Mouse (Mus musculus) cerebellum, postnatal 14 days (tissue): Measurements from ENCODE around the gene Fzd7.
"Not testable (repeated sequence)": the region's sequence is repeated elsewhere in the genome, so short reads cannot be mapped to it uniquely, and the experiment has no call there.

Experiments
- DNase-seq, 2 experiments: peaks; one replicate each; pipeline ENCODE4 v3.0.0; 2021; ENCODE audit warnings: mixed read lengths in 2 of 2

Fzd7 gene

DNA sequence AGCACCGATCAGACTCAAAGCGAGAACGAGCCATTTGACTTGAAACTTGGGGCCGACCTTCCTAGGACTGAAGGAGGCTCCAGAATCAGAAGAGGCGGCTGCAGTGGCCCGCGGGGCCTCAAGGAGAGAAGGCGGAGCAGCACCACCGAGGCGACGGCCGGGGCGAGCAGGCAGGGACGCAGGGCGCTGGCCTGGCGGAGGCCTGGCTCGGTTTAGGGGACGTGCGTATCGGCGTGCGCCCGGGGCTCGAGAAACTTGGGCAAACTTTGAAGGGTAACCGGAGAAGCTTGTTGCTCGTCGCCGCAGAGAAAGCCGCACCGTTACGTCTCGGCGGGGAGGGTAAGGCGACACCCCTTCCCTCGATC, at the start of gene Fzd7:
Gene Fzd7, plus strand, starts transcription at position 94 of the 365 bp plus-strand sequence.
- DNase-seq, result no peak

DNA sequence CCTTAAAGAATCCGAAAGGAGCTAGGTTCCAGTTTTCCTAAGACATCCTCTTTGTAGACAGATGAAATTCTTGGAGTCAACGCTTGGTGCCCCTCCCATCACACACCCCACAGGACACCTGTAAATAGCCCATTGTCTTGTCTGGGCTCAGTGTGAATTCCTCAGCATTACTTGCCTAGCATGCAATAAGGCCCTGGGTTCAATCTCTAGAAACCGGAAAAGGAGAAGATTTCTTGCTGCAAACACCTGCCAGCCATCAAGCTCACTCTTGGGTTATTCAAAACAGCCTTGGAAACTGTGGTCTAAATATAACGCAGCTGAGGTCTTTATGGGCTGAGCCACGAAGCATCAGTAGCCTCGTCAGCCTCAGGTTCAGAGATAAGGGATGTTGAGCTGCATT, 48.9 kb upstream of the Fzd7 start:
- DNase-seq, result no peak

DNA sequence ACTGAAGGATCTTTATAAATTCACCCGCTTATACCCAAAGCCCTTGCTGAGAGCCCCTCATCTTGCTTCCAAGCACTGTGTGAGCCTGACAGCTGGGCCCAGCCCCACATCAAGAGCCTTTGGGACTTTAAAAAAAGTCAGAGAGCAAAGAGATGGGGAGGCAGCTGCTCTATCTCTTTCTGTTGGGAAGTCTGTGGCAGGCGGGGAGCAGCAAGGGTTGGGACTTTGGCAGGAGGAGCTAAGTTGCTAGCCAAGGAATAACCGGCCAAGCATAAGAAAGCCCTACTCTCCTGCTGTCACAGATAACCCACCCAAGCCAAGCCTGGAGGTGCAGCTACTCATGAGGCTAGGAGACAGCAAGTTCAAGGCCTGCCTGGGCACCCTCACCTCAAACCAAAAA, 48.2 kb upstream of the Fzd7 start:
- DNase-seq, result peak; percentile 88 to 92

DNA sequence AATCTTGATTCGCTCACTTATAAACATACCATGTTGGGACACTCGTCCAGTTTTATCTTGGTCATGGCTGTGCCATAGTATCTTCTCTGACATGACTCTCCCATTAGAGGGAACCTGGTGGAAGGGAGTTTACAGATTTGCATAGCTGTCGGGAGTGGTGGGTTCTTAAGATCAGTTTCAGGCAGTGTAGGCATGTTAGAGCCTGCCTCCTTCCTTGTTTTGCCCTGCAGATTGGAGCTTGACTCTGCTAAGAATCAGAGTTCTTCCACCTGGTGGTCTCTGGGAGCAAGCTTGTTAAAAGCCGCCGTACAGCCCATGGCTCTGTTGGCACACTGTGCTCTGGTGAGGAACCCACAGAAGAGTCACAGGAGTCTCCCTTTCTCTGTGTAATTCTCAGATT, 47.0 kb upstream of the Fzd7 start:
- DNase-seq, result no peak

DNA sequence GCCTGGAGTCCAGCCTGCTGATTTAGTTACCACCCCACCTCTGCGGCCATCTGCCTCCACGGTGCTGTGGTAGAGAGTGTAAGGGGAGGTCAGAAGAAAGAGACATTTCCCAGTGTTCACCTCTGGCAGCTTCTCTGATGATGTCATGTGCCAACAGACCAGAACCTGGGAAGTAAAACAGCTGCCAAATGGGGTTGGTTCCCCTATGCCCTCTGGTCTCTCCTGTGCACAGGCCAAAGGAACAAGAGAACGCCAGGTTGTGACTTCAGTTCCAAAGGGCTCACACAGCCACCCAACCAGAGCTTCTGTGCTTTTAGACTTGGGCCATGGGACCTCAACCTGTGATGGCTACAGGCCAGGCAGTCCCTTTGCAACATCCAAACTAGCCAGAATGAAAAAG, 45.9 kb upstream of the Fzd7 start:
- DNase-seq, result peak in 1 of 2 experiments; percentile 33

DNA sequence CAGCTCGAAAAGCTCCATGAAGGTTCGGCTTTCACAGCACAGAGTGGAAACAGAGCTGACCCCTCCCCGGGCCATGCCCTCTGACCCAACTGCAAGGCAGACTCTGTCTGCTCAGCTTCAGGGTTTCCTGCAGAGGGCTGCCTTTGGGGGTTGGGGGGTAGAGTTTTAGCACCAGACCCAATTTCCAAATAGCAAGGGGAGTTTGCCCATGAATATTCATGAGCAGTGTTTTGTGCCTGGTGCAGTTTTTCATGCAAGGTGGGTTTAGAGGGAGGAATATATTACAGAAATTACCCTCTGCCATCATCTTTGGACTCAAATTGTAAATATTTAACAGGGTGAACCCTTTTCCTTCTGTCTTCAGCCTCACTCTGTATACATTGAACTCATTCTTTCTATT, 44.3 kb upstream of the Fzd7 start:
- DNase-seq, result no peak

DNA sequence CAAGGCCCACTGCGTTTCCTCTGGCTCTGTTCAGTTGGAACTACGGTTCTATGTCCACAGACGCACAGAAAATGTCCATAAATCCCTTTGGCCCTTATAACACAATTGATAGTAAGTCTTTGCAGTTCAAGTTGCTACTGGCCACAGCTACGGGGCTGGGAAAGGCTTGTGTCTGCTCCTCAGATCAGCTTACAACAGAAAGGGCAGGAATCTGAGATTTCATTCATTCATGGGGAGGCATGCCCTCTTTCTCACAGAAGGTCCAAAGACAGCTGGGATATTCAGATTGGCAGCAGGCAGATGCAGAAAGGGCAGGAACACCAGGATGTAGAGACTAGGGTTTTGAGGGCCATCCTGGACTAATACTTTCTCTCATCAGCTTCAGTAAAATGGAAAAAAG, 43.9 kb upstream of the Fzd7 start:
- no peak for DNase-seq

DNA sequence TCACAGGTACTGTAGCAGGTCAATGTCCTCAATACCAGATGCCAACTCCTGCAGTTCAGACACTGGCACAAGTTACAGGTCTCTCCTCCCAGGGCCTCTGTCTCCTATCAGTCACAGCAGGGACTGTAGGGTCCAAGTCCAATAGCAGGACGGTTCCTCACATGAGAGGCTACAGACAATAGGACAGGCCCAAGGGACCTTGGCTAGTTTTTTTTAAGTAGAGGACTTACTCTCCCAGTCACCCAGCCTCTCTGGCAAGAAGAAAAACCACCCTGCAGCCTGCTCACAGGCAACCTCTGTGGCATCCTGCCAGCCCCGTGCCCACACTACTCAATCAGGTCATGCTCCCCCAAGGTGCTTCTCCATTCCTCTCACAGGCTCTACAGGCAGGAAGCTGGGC, 43.0 kb upstream of the Fzd7 start:
- peak in 1 of 2 experiments; percentile 63 for DNase-seq

DNA sequence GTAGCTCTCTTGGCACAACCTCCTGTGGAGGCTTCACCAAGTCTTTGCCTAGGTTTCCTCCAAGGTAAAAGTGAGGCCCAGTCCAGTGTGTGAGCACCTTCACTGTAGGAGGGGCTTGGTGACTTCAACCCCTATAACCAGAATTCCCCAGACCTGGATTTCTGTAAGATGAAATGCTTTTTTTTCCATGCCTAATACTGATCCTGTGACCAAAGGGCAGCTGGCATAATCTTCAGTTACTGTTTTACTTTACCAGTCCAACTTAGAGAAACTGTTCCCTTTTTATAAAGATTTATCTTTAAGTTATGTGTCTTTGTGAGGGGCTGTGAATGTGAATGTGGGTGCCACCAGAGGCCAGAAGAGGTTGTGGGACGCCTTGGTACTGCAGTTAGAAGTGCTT, 42.3 kb upstream of the Fzd7 start:
- DNase-seq, result no peak

DNA sequence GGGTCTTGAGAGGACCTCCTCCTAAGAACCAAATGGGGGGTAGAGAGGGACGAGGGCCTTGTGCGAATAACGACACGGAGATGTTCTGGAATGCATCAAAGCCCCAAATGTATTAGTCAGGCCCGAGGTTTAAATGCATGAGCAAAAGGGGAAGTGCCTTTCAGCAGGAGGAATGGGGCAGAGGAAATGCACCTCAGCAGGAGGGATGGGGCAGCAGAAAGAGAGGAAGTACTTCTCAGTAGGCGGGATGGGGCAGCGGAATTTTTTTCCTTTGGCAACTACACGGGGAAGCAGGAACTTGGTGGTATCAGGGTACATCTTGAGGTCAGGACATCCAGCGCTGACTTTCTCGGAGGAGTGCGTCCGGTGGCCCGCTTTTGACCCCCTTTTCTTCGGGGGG, 39.5 kb upstream of the Fzd7 start:
- not testable (repeated sequence) for DNase-seq

DNA sequence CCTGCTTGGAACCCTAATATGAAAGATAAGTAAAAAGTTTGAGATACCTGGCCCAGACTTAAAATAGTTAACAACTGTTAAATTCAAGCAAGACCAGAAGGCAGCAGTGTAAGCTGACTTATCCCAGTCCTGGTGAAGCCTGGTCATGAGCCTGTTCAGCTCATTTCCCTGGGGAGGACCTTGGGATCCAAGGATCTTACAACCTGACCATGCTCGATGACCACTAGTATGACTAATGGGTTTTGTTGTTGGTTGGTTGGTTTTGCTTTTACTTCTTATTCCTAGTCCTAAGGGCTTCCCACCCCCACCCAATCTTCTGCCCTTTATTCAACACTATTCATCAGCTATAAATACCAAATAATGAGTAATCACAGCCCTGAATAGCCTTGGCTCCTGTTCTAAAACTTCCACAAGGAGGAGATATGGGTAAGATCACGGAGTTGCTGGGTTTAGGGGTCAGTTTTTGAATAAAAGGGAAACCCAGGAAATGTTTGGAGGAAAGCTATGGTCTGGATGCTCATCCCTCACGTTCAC, 38.0 kb upstream of the Fzd7 start:
- no peak for DNase-seq

DNA sequence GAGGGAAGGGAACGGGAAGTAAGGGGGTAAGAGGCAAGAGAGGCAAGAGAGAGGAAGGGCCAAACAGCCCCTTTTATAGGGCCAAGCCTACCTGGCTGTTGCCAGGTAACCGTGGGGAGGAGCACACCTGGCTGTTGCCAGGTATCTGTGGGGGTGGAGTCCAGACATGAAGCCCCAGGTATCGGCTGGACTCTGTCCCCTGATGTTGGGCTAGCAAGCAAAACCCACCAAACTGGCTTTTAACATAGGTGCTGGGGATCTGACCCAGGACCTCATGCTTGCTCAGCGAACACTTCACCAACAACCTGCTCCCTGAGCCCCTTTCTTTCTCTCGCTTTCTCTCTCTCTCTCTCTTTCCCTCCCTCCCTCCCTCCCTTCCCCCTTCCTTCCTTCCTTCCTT, 37.0 kb upstream of the Fzd7 start:
- no peak for DNase-seq

DNA sequence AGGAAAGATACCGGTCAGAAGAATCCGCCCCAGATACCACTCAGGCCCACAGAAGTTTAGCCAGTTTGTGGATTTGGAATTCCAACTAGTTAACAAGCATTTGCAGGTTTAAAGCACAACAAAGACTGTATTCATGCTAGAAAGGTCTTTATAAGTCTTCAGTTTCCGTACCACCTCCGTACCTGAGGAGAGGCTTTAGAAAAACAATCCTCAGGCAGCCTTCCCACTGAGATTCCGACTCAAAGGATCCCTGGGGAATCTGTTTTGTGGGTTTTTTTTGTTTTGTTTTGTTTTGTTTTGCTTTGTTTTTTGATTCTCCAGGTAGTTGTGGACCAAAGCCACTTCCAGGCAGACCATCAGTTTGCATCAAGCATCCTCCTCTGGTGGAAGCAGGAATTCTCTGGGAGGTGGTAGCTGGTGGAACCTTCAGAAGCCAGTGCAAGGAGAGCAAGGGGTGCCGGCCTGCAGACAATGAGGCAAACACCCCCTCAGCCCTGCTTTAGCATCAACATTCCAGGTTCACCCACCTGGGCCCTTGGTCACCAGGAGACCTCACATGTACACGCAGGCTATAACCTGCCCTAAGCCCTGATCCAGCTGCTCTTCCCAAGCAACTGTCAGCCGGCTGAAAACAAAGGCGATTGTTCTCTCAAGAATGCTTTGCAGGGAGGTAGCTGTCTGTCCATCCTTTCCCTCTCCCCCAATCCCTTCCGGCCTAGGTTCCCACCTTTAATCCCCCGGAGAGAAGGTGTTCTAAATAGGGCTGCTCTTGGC, 33.5 kb upstream of the Fzd7 start:
- DNase-seq, result no peak

DNA sequence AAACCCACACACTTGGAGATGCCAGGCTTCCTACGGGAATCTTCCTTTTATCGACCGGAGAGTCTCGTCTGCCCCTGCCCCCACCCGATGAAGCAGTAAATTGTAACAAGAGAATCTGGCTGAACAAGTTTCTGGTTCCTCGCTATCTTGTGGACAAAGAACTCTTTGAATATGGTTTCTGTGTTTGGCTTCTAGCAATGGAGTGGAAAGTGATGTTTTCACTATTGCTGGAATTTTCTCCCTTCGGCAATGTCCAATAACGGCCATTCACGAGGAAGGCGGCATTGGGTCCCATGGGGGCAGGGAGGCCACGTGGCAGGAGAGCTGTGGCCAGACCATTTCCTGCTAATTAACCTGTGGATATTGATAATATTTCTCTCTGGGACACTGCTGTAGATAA, 32.8 kb upstream of the Fzd7 start:
- no peak for DNase-seq

DNA sequence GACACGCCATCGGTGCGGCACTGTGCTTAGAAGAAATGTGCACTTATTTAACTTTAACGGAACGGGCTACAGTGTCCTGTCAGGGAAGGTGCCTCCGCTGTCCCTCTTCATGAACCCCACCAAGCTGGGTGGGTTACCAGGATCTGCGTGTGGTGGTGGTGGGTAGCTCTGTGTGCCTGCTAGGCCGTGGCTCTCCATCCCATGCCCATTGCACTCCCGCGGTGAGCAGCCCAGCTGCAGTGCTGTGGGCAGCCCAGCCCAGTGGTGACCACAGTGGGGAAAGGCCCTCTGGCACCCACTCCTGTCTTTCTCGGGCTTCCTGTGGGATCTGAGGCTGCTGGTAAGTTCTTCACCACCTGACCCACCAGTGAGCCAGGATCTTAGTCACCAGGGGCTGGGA, 31.3 kb upstream of the Fzd7 start:
- DNase-seq, result no peak

DNA sequence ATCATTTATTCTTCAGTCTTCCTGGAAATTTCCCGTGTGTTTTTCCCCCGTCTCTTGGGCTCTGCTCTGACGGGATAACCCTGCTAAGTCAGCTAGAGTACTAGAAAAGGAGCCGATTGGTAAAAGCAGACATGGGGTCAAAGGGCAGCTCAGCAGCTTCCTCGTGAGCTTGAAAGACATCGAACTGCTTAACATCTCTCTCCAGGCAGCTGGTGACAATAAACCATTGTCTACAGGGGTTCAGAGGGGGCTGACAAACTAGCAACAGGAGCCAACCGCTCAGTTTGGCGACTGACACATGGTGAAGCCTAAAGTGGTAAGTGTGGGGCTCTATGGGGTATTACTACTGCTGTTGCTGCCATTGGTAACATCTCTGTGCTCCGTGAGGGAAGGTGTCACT, 30.6 kb upstream of the Fzd7 start:
- DNase-seq, result no peak

DNA sequence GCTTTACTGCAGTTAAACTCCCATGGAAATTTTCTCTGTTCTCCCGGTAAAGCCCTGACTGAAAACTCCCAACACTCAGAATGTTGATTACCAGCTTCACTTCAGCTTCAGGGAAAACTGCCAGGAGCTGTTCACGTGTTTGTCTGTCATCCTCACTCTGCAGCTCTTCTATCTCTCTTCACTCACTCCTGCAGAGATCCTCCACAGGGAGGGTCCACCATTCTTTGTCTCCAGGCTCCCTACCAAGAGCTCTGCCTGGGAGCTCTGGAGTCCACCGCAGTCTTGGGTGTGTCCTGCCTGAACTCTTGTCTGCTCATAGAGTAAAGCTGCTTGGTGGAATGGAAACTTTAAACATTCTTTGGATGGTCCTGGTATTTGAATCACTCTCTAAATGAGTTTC, 25.4 kb upstream of the Fzd7 start:
- DNase-seq, result no peak

DNA sequence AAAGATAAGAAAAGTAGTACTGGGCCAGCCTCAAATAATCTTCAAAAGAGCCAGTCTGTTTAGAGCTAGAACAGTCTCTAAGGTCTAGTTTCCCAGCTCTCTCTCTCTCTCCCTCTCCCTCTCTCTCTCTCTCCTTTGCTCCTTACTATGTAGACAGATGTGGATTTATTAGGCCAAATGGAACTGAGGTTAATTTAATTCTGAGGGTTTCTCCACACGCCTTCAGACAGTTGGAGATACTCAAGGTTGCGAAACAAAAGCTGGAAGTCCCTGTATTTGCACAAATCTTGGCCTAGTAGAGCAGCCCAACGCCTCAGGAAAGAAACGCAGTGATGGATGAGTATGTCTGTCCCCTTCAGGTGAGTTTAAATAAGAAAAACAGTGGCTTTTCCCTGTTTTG, 24.4 kb upstream of the Fzd7 start:
- DNase-seq, result no peak

DNA sequence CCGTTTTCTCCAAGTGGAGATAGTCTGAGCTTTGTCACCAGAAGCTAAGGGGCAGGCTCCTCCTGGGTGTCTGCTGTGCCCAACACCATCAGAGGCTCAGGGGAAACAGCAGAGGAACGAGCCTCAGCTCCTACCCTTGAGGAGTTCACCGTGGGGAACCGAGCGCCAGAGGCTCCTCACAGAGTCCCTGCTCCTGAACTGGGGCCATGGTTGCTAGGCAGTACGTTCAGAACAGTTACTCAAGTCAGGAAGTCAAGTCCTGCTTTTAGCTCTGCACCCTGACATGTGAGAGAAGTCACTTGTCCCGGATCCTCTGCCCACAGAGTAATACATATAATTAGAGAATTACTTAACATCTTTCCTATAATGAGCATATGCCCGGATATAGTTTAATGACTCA, 23.3 kb upstream of the Fzd7 start:
- DNase-seq, result no peak

DNA sequence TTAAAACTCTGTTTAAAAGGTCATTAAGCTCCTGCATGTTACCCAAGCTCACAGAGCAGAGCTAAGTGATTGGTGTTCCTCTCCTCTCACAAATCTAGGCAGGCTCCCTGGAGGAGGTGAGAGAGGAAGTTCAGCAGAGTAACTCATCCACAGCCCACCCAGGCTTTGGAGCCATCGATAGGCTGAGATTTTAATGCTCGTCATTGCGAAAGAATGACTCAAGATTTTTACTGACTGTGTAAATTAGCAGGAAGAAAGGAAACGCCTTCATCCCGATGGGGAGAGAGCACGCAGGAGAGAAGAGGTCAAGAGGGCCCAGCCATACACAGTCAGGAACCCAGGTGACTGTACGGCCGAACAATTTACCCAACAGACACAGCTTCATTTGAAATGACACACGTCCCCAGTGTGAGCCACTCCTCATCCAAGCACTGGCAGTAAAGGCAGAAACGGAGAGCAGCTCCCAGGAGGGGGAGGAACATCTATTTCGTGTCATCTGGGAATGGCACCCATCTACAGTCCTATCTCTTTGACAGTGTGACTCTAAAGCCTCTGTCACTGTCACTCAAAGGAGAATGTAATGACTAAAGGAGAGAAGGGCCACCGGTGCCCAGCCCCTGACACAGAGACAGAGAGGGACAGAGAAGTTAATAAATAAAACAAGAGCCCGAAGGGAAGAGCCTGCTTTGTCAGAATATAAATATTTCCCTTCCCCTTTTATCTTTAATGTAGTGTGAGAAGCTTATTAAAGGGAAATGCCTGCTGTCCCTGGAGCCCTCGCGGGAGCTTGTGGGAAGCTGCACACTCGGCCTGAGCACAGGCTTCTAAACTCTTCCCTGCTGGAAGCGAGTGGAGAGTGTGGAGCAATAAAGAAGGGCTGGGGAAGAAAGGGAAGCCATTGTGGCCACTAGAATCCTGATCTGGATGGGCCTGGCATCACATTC, 17.3 kb upstream of the Fzd7 start:
- DNase-seq, result no peak

DNA sequence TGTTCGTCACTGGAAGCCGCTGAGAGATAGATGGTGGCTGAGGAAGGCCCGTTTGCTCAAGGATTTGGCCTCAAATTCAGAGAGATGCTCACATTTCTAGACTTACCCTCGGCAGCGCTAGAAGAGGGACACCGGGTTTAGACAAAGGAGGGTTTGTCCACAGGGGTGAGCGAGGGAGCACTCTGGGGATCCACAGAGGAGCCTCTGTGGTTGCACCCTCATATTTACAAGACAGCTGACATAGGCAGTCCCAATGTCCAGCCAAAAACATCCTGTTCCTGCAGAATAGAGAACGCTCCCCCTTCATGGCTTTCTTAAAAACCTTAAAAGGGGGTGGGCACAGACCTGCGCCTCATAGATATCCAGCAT, 16.6 kb upstream of the Fzd7 start:
- no peak for DNase-seq

DNA sequence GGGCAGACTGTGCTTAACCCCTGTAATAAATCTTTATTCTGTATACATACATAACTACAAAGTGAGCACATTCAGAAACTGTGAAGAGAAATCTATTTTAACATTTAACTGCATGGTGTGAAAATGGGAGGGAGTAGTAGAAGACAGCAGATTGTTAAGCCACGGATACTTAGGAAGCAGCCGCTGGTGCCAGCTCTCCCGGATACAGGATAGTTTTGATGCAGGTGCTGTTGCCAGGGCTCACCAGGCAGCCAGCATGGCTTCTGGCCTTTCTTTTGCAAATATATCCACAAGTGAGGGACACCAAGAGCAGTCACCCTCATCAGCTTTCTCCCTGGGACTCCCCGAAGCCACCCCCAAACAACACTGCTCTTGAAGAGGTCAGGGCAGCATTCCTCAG, 13.1 kb upstream of the Fzd7 start:
- peak; percentile 47 to 75 for DNase-seq

DNA sequence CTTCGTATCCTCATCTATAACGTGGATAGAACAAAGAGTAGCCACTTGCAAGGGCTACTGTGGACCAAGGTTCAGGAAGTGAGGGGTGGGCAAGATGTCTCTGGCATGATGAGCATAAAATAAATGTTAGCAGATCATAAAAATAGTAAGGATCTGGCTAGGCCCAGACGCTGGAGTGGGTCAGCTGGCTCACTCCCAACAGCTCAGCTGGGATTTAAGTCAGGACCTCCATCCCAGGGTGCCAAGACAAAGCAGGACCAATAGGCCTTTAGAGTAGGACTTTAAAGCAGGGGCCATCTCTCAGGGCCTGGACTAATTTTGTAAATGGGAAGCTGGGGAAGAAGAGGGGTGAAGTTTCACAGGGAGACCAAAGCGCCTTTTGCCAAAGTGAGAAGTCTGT, 11.5 kb upstream of the Fzd7 start:
- DNase-seq, result no peak
